24 mouse cellular contexts compared by ENCODE assay signal in the genomic region with DNA sequence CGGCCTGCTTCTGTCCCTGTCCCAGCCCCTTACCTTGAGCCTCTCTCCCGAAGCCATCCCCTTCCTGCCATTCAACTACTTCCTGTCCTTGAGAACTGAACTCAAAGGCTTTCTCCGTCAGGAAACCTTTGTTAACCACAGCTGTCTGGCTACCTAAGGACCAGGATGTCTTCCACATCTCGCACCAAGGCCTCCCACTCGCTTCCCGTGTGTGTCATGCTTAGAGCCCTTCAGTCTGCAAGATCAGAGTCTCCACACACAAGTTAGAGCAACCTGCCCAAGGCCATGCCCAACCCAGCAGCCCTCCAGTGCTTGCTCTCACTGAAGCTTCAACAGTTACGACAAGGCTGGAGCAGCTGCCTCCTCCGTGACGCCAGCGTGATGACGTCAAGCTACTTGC. TPM values are rescaled to one million over a fixed set of nuclear protein-coding genes. Genes with fewer than 3 reads are reported as not detected.
DNase-seq lines count a peak whose midpoint lies in the region; ATAC-seq and TF ChIP-seq lines count a peak whose summit lies in the region.
"Had no signal": no experiment of that assay in that cellular context is flagged by ENCODE, and none has a peak within 500 bp of the region (broad histone marks: within the 10 kb centered on the region; RNA-seq: fewer than 3 reads in every experiment).

No protein-coding gene starts in this region.

- H3K4me2 ChIP-seq in heart, postnatal 0 days (ENCODE audit: low read depth, low read length): no peak overlapping the region
- no peak overlapping the region for H3K4me2 ChIP-seq in lung, embryonic 15.5 days
- no peak overlapping the region for H3K4me2 ChIP-seq in stomach, embryonic 14.5 days (replicated peaks; ENCODE audit: low read depth, low read length)
- H3K4me2 ChIP-seq: forebrain, embryonic 13.5 days; heart, embryonic 13.5 days had no signal

- no peaks in the 10 kb centered on the region for H3K4me1 ChIP-seq in heart, postnatal 0 days (ENCODE audit: control insufficient read depth, insufficient read depth)
- H3K4me1 ChIP-seq in heart, embryonic 10.5 days: no peaks in the 10 kb centered on the region
- no peaks in the 10 kb centered on the region for H3K4me1 ChIP-seq in lung, embryonic 15.5 days
- no peaks in the 10 kb centered on the region for H3K4me1 ChIP-seq in stomach, embryonic 14.5 days (ENCODE audit: control insufficient read depth, insufficient read depth, low read length)
- H3K4me1 ChIP-seq: forebrain, embryonic 13.5 days; heart, embryonic 13.5 days; midbrain, embryonic 10.5 days had no signal

- peak; percentile 54 for DNase-seq in adrenal gland, postnatal 14 days
- no peak for DNase-seq in adrenal gland, postnatal 4 days (ENCODE audit: low spot score in 2 of 2)
- DNase-seq in heart, postnatal 0 days (ENCODE audit: low spot score): no peak
- no peak for DNase-seq in heart, embryonic 10.5 days (ENCODE audit: low spot score)
- DNase-seq in lung, postnatal 4 days: no peak
- DNase-seq in cerebellum, adult 9-10 months: no peak
- DNase-seq: cerebellum, adult 11 months; cerebellum, postnatal 25 days; embryo, embryonic 11 days; gastrocnemius, postnatal 36 days; kidney, postnatal 10 days; right cerebral cortex, postnatal 14 days; spleen, adult 18-20 months; thymus, postnatal 14 days had no signal

- H3K27me3 ChIP-seq in heart, postnatal 0 days (ENCODE audit: control insufficient read depth, insufficient read depth, low read length): no peaks in the 10 kb centered on the region
- H3K27me3 ChIP-seq in heart, embryonic 10.5 days (ENCODE audit: insufficient read depth, poor library complexity, severe bottlenecking): no peaks in the 10 kb centered on the region
- no peaks in the 10 kb centered on the region for H3K27me3 ChIP-seq in lung, embryonic 15.5 days
- H3K27me3 ChIP-seq in stomach, embryonic 14.5 days (ENCODE audit: control insufficient read depth, insufficient read depth, low read length): no peaks in the 10 kb centered on the region
- H3K27me3 ChIP-seq: CH12.LX; forebrain, embryonic 13.5 days; heart, embryonic 13.5 days had no signal

- no peak for TF ChIP-seq CTCF in heart, postnatal 0 days (IDR thresholded peaks at IDR 0.05; ENCODE audit: low read depth)

- ATAC-seq in heart, postnatal 0 days (ENCODE audit: insufficient read depth, low read depth): peak; percentile 41; the same call in 1 of the 2 replicates
- ATAC-seq in lung, embryonic 15.5 days (ENCODE audit: borderline replicate concordance, extremely low read depth, low FRiP score, low TSS enrichment): no peak
- ATAC-seq in stomach, embryonic 14.5 days (ENCODE audit: insufficient number of reproducible peaks, insufficient read depth, low FRiP score, low read depth): no peak
- ATAC-seq: forebrain, embryonic 13.5 days had no signal

- H3K9ac ChIP-seq in heart, postnatal 0 days (replicated peaks; ENCODE audit: low read depth, low read length): no peak overlapping the region
- H3K9ac ChIP-seq in lung, embryonic 15.5 days: no peak overlapping the region
- no peak overlapping the region for H3K9ac ChIP-seq in stomach, embryonic 14.5 days (replicated peaks; ENCODE audit: low read depth, low read length)
- H3K9ac ChIP-seq: forebrain, embryonic 13.5 days; heart, embryonic 13.5 days; liver, embryonic 14.5 days had no signal

- no peak for TF ChIP-seq EP300 in heart, postnatal 0 days (IDR thresholded peaks at IDR 0.05; ENCODE audit: low read depth)

- peak overlapping the region; percentile 57; the same call in 1 of the 2 replicates for H3K27ac ChIP-seq in heart, postnatal 0 days (ENCODE audit: low read depth)
- no peak overlapping the region for H3K27ac ChIP-seq in heart, embryonic 10.5 days
- peak overlapping the region; percentile 35; the same call in 1 of the 2 replicates for H3K27ac ChIP-seq in lung, embryonic 15.5 days
- H3K27ac ChIP-seq in stomach, embryonic 14.5 days (ENCODE audit: low read length): 0 out of 2 replicates have a peak overlapping the region, but pooled peaks have one; percentile 44
- H3K27ac ChIP-seq: forebrain, embryonic 13.5 days; heart, embryonic 13.5 days; layer of hippocampus, adult 2 months; liver, embryonic 14.5 days; macrophage; midbrain, embryonic 10.5 days had no signal

- WGBS in heart, postnatal 0 days: 67% methylated on average over 11 of the region's 11 CpGs
- 77% methylated on average over 11 of the region's 11 CpGs for WGBS in heart, embryonic 10.5 days
- WGBS in lung, embryonic 15.5 days: 69% methylated on average over 11 of the region's 11 CpGs
- WGBS in stomach, embryonic 14.5 days: 88% methylated on average over 11 of the region's 11 CpGs

- H3K4me3 ChIP-seq in heart, postnatal 0 days (ENCODE audit: low read depth, low read length): no peak overlapping the region
- no peak overlapping the region for H3K4me3 ChIP-seq in heart, embryonic 10.5 days
- H3K4me3 ChIP-seq in lung, embryonic 15.5 days: no peak overlapping the region
- H3K4me3 ChIP-seq in stomach, embryonic 14.5 days (ENCODE audit: low read depth, low read length): no peak overlapping the region
- H3K4me3 ChIP-seq: forebrain, embryonic 13.5 days; heart, embryonic 13.5 days; layer of hippocampus, adult 2 months; midbrain, embryonic 10.5 days had no signal

- H3K9me3 ChIP-seq in heart, postnatal 0 days (replicated peaks; ENCODE audit: control insufficient read depth, low read length): no peaks in the 10 kb centered on the region
- no peaks in the 10 kb centered on the region for H3K9me3 ChIP-seq in heart, embryonic 10.5 days
- H3K9me3 ChIP-seq in lung, embryonic 15.5 days: no peaks in the 10 kb centered on the region
- H3K9me3 ChIP-seq in stomach, embryonic 14.5 days (ENCODE audit: control insufficient read depth, low read depth, low read length): no peaks in the 10 kb centered on the region
- H3K9me3 ChIP-seq: forebrain, embryonic 13.5 days; heart, embryonic 13.5 days; midbrain, embryonic 10.5 days had no signal

- peaks cover 77% of the 10 kb centered on the region for H3K36me3 ChIP-seq in heart, postnatal 0 days (replicated peaks; ENCODE audit: control insufficient read depth, insufficient read depth, low read length)
- peaks cover 94% of the 10 kb centered on the region for H3K36me3 ChIP-seq in heart, embryonic 10.5 days
- H3K36me3 ChIP-seq in lung, embryonic 15.5 days: peaks cover 93% of the 10 kb centered on the region
- peaks cover 80% of the 10 kb centered on the region for H3K36me3 ChIP-seq in stomach, embryonic 14.5 days (ENCODE audit: control insufficient read depth, insufficient read depth, low read length)

RNA-seq across cellular contexts. Expression of a gene that starts 15.0 kb away (rescaled TPM):
- 38.4 and 39.2 TPM in 2 replicates for total RNA-seq in adrenal gland, postnatal 14 days (2021)
- total RNA-seq in adrenal gland, postnatal 4 days (2021): 10 to 100 TPM; 35.4 to 36.8 TPM
- 192 and 271 TPM in 2 replicates for total RNA-seq in heart, postnatal 0 days (2014; rRNA removed; ENCODE audit: low replicate concordance)
- 6.4 and 8.8 TPM in 2 replicates for polyA plus RNA-seq in heart, postnatal 0 days (2015; fragmentation: Nextera tagmentation; extraction: Ambion mirVana)
- 10.9 and 15.7 TPM in 2 replicates for polyA plus RNA-seq in heart, embryonic 10.5 days (2016; fragmentation: Nextera tagmentation; extraction: Ambion mirVana)
- 10.4 and 10.7 TPM in 2 replicates for polyA plus RNA-seq in lung, embryonic 15.5 days (2015; fragmentation: Nextera tagmentation; extraction: Ambion mirVana)
- 12.2 and 15.7 TPM in 2 replicates for polyA plus RNA-seq in stomach, embryonic 14.5 days (2014; fragmentation: Nextera tagmentation; extraction: Ambion mirVana)

RNA-seq across cellular contexts. Expression of a gene that starts 24.8 kb away (rescaled TPM):
- total RNA-seq in adrenal gland, postnatal 14 days (2021): 17.1 and 20.7 TPM in 2 replicates
- total RNA-seq in adrenal gland, postnatal 4 days (2021): 10 to 100 TPM; 26.2 to 26.6 TPM
- total RNA-seq in heart, postnatal 0 days (2014; rRNA removed; ENCODE audit: low replicate concordance): 12.7 and 20.3 TPM in 2 replicates
- polyA plus RNA-seq in heart, postnatal 0 days (2015; fragmentation: Nextera tagmentation; extraction: Ambion mirVana): 4.9 and 6.1 TPM in 2 replicates
- 4.8 and 5.3 TPM in 2 replicates for polyA plus RNA-seq in heart, embryonic 10.5 days (2016; fragmentation: Nextera tagmentation; extraction: Ambion mirVana)
- 2.9 and 3.4 TPM in 2 replicates for polyA plus RNA-seq in lung, embryonic 15.5 days (2015; fragmentation: Nextera tagmentation; extraction: Ambion mirVana)
- 3.6 and 5.6 TPM in 2 replicates for polyA plus RNA-seq in stomach, embryonic 14.5 days (2014; fragmentation: Nextera tagmentation; extraction: Ambion mirVana)

RNA-seq across cellular contexts. Expression of a gene that starts 58.3 kb away (rescaled TPM):
- 13.8 and 16.0 TPM in 2 replicates for total RNA-seq in adrenal gland, postnatal 14 days (2021)
- total RNA-seq in adrenal gland, postnatal 4 days (2021): 10 to 100 TPM; 42.2 to 54.1 TPM
- total RNA-seq in heart, postnatal 0 days (2014; rRNA removed; ENCODE audit: low replicate concordance): 57.9 and 70.4 TPM in 2 replicates
- polyA plus RNA-seq in heart, postnatal 0 days (2015; fragmentation: Nextera tagmentation; extraction: Ambion mirVana): 16.9 and 17.2 TPM in 2 replicates
- polyA plus RNA-seq in heart, embryonic 10.5 days (2016; fragmentation: Nextera tagmentation; extraction: Ambion mirVana): 65.4 and 67.7 TPM in 2 replicates
- 134 and 142 TPM in 2 replicates for polyA plus RNA-seq in lung, embryonic 15.5 days (2015; fragmentation: Nextera tagmentation; extraction: Ambion mirVana)
- 37.6 and 45.2 TPM in 2 replicates for polyA plus RNA-seq in stomach, embryonic 14.5 days (2014; fragmentation: Nextera tagmentation; extraction: Ambion mirVana)
- total RNA-seq: neutrophil, adult 5-6 weeks had no signal
